Mouse (Mus musculus) left cerebral cortex, adult 11 months (tissue): ENCODE measurements around the gene Cel.

ENCODE experiments used
- DNase-seq: peaks from one replicate; pipeline ENCODE4 v3.0.0; 2022; ENCODE audit warnings: low spot score

Cel gene

DNA sequence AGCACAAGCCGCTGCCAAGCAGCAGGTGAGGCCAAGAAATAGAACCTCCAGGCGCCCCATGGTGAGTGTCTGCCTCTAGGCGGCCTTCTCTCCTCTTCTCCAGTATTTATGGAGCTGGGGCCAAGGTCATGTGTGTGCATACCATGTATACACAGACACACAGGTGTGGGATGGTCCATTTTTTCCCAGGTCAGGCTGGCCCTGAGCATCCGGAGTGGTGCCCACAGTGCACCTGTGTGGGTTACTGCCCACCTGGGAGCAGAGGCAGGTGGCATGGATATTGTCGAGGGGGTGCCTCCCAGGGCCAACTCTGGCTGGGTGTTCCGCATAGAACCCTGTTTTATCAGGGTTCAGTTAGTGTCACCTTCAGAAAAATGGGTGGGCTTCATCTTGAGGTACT lies at the start of gene Cel:
Gene Cel (minus strand): TSS at position 101 of the 400 bp plus-strand sequence.
- DNase-seq, result no peak

DNA sequence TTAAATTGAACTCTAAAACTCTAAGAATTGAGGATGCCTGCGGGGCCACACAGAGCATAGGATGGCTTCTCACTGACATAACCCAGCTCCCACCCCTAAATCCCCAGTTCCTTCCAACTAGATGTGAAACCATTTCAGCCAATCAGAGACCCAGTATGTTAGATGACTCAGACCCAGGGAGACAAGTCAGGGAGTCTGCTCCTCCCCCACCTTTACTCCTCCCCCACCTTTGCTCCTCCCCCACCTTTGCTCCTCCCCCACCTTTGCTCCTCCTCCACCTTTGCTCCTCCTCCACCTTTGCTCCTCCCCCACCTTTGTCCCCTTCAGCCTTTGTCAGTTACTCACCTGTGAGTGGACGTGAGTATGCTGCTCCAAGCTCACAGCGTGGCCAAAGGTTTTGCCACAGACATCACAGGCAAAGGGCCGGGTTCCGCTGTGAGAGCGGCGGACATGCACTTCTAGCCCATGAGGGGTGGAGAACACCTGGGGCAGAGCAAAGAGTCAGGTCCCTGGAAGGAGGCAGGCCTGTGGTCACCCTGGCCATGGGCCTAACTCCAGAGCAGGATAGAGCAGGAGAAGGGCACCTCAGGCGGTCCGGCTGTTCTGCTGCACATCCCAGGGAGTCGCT lies 49.3 kb upstream of the Cel start:
- no peak for DNase-seq

DNA sequence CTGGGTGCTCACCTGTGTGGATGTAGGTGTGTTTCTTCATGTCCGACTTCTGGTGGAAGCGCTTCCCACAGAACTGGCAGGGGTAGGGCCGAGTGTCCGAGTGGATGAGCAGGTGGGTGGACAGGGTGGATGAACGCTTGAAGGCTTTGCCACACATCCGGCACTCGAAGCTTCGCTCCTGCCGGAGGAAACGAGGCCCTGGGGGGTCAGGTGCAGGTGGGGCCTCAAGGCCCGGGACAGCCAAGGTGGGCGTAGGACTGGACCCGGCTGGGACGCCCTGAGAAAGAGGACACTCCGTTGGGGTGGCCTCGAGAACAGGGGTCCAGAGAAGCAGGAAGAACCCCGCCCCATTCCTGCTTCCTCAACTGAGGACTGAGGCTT lies 48.2 kb upstream of the Cel start:
- no peak for DNase-seq

GRCm38 (mm10) chr2:28610716-28611406 lies 47.7 kb upstream of the Cel start:
- no peak for DNase-seq

DNA sequence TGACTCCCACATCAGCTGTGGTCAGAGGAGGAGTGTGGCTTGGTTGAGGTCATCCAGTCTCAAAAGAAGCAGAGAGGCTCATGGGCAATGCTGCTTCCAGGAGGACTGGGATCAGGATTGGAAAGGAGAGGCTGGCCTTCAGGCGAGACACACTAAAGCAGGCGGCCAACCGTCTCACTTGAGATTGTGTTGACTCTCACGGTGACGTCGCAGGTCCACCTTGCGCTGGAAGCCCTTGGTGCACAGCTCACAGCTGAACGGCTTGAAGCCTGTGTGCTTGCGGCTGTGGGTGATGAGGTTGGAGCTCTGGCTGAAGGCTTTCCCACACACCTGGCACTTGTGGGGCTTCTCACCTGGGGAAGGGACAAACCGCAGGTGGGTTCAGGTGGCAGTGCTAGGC lies 46.6 kb upstream of the Cel start:
- no peak for DNase-seq

DNA sequence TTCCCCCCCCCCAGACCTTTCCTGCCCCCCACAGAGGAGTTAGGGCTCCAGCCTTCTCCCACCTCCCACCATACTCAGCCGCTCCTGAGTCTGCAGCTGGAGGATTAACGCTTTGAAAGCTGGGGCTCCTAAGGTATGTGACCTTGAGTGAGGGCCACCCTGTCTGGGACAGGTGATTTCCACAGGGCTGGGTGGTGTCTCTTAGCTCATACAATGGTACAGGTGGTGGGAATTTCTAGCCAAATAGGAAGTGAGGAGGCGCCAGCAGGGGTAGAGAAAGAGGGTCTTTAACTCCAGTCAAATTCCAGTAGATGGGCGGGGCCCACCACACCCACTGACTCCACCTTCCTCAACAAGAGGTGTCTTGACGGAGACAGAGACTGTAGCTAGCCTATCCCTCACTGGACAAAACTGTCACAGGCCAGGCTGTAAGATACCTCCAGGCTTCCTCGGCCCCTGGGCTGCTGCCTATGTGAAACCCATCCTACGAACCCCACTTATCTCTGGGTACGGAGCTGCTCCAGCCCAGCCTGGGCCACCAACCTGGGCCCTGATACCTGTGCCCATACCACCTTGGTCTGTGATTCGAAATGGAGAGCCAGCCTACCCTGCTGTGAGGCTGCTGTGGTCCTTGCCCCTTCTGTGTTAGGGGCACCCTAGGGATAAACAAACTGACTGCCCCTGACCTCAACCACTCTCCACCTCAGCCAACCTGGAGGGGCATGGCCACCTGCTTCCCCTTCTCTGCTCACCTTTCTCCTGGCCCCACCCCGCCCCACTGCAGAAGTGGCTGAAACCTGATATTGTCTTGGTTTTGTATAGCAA lies 44.4 kb upstream of the Cel start:
- no peak for DNase-seq

GRCm38 (mm10) chr2:28606601-28607340 lies 43.6 kb upstream of the Cel start:
- no peak for DNase-seq

DNA sequence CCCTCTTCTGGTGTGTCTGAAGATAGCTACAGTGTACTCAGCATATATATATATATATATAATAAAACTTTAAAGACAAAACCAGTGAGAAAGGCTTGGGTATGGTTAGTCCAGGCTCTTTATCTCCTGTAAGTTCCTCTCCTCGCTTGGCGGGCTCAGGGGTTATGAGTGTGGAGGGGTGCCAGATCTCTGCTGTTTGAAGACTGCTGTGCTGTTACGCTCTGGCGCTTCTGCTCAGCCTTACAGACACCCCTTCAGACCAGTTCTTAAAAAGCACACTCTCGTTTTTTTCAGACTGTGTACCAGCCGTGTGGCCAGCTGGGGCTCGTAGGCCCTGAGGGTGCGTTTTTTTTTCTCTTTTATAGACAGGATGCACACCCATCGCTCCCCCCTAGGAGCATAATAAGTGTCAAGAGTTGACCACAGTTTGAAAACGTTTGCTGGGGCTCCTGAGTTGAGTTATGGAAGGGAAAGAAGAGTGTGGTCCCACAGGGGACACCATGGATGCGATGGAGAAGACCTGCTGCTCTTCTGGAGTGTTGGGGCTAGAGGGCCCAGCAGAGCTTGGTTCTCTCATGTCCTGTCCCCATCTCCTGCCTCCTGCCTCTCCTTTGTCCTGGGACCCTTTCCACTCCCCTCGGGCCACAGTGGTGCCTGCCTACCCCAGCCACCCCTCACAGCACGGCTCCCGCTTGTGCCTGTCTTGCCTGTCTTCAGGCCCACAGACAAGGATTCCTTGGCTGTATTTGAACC lies 42.8 kb upstream of the Cel start:
- DNase-seq, result no peak

DNA sequence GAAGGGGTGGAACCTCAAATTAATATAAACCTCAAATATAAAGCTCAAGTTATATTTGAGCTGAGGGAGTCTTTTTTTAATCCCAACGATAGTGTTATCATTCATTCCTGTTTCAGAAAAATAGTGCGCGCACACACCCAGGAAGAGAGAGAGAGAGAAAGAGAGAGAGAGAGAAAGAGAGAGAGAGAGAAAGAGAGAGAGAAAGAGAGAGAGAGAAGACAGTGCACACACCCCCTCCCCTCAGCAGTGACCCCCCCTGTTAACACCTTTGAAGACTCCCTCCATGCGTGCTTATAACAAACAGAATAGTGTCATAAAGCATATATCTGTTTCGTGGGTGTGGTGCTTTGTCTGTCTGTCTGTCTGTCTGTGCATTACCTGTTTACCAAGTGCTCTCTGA lies 40.3 kb upstream of the Cel start:
- no peak for DNase-seq

- no peak for DNase-seq
Observed at GRCm38 (mm10) chr2:28601720-28602590, 38.8 kb upstream of the Cel start.

GRCm38 (mm10) chr2:28599569-28599900 lies 36.3 kb upstream of the Cel start:
- DNase-seq, result no peak

GRCm38 (mm10) chr2:28598692-28599568 lies 35.7 kb upstream of the Cel start:
- no peak for DNase-seq

DNA sequence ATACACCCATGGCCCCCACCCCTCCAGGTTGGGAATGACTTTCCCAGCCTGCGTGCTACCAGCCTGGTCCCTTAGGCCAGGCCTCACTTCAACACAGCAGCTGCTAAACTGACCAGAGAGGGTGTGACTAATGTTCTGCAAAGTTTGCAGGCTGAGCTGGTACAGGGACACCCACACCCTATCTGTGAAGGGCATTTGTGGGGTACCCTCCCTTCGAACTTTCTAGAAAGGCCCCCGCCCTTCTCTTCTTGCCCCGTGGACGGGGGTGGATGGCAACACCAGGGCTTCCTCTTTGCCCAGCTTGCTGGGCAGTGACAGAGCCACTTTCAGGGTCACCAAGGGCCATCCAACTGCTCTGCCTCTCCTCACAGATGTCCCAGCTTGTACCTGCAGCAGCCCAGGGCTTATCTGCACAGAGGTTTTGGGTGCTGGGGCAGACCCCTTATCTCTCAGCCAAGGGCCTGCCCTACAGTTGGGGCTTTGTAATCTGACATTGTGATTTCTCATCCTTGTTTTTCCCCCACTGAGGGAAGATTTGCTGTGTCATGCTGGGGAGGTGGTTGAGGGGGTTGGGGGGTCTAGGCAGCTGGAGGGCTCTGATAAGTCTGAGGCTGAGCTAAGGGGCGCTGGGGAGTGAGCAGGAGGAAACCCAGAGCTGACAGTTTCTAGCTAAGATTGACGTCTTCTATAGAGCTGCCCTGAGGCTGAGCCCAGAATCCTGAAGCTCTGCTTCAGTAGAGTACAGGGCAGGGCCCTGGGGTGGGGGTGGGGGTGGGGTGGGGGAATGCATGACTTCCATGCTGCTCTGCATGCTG lies 34.7 kb upstream of the Cel start:
- no peak for DNase-seq

- DNase-seq, result no peak
Observed at GRCm38 (mm10) chr2:28596998-28597397, 33.8 kb upstream of the Cel start.

GRCm38 (mm10) chr2:28596021-28596420 lies 32.8 kb upstream of the Cel start:
- no peak for DNase-seq

GRCm38 (mm10) chr2:28592809-28593208 lies 29.6 kb upstream of the Cel start:
- DNase-seq, result no peak

- DNase-seq, result no peak
Observed at GRCm38 (mm10) chr2:28591479-28591878, 28.3 kb upstream of the Cel start.

DNA sequence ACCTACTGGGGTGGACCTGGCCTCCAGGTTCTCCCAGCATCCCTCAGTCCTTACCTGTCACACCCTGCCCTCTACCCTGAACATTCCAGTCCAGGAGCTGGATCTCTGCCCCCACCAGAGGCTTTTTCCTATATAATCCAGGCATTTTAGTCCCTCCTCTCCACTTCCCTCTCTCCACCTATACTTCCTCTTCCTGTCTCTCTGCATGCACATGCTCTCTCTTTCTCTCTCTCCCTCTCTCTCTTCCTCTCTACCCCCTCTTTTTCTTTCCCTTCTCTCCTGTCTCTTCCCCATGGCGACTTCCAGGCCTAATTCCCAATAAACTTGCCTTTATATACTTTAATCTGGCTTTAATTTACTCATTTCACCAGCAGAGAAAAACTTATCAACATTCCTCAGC lies 25.4 kb upstream of the Cel start:
- no peak for DNase-seq

GRCm38 (mm10) chr2:28585730-28586129 lies 22.5 kb upstream of the Cel start:
- DNase-seq, result no peak
